8 mouse cellular contexts compared by ENCODE assay signal in the genomic region with DNA sequence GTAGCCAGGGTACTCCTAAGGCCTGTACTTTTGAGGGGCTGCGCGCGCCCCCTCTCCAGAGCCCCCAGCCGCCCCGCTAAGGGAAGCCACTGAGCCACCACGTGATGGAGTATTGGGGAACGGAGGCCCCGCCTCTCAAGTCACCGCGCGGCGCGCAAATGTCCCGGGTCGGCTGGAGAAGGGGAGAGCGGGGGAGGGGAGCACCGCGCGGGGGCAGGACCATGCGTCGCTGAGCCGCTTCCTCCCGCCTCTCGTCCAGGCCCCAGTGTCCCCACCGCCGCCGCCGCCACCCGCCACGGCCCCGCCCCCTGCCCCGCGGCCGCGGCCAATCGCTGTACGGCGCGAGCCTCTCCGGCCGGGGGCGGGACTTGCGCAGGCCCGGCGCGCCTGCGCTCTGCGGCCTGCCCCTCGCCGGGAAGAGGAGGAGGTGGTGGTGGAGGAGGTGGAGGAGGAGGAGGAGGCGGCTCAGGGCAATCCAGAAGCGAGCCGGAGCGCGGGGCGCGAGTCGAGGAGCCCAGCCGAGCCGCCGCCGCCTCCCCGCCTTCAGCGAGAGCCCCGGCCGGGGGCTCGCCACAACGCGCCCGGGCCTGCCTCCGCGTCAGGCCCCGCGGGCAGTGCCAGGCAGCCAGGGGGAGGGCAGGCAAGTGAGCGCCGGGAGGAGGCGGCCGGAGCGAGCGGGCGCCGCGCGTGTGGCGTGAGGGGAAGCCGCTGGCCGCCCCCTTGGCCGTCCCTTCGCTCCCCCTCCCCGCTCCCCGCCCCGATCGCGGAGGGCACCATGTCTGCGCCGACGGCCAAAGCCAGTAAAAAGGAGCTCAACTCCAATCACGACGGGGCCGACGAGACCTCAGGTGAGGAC. TPM values are rescaled to one million over a fixed set of nuclear protein-coding genes. Genes with fewer than 3 reads are reported as not detected.
DNase-seq lines count a peak whose midpoint lies in the region; TF ChIP-seq lines count a peak whose summit lies in the region.

No protein-coding gene starts in this region.

- no peaks in the 10 kb centered on the region for H3K9me3 ChIP-seq in megakaryocyte, embryonic 14.5 days

- H3K4me1 ChIP-seq in cortical plate, adult 2 months (ENCODE audit: control insufficient read depth, insufficient read depth, low read length) = peaks cover 5% of the 10 kb centered on the region
- peaks cover 59% of the 10 kb centered on the region for H3K4me1 ChIP-seq in megakaryocyte, embryonic 14.5 days

- TF ChIP-seq CTCF in cortical plate, adult 2 months (IDR thresholded peaks at IDR 0.05; ENCODE audit: extremely low read depth, insufficient read depth, low read length) = no peak

- TF ChIP-seq POLR2A in cortical plate, adult 2 months (IDR thresholded peaks at IDR 0.05; ENCODE audit: extremely low read depth, insufficient read depth, low read length) = peak; percentile 56

- peak overlapping the region; percentile 88 for H3K4me3 ChIP-seq in cortical plate, adult 2 months (ENCODE audit: insufficient read depth, low read length)
- H3K4me3 ChIP-seq in megakaryocyte, embryonic 14.5 days (replicated peaks) = peak overlapping the region; percentile 96

- peak overlapping the region; percentile 99; the same call in 1 of the 2 replicates for H3K27ac ChIP-seq in cortical plate, adult 2 months (ENCODE audit: insufficient read depth, low read length)

- H3K27me3 ChIP-seq in megakaryocyte, embryonic 14.5 days (replicated peaks) = no peaks in the 10 kb centered on the region

- H3K36me3 ChIP-seq in megakaryocyte, embryonic 14.5 days (replicated peaks; ENCODE audit: low read length) = peaks cover 27% of the 10 kb centered on the region

- peak; percentile 87 for DNase-seq in adipocyte (ENCODE audit: low spot score)
- peak; percentile 93 to 96 for DNase-seq in gastrocnemius, adult 8-10 months (ENCODE audit: low spot score in 2 of 2)
- peak; percentile 94 for DNase-seq in induced T-regulatory cell, adult 2 months (ENCODE audit: low read depth)
- peak; percentile 82 to 87 for DNase-seq in left cerebral cortex, adult 9 months (ENCODE audit: low spot score in 2 of 2)
- DNase-seq in right cerebral cortex, adult 2 months (ENCODE audit: low spot score in 2 of 2) = peak; percentile 82 to 85
- DNase-seq in urinary bladder, postnatal 10 days (ENCODE audit: low spot score) = peak; percentile 82

RNA-seq across cellular contexts. Expression of a gene that starts 9.1 kb away (rescaled TPM):
- polyA plus RNA-seq in cortical plate, adult 2 months (2012; rRNA removed) = 153 and 167 TPM in 2 replicates
- total RNA-seq in gastrocnemius, adult 8-10 months (2022) = 100 to 1,000 TPM; 106 to 121 (median 118) TPM
- 207 and 239 TPM in 2 replicates for polyA plus RNA-seq in megakaryocyte, embryonic 14.5 days (2012; ENCODE audit: insufficient read depth, low replicate concordance)

RNA-seq across cellular contexts. Expression of a gene that starts 11.2 kb away (rescaled TPM):
- polyA plus RNA-seq in cortical plate, adult 2 months (2012; rRNA removed) = 2.2 and 2.4 TPM in 2 replicates
- total RNA-seq in gastrocnemius, adult 8-10 months (2022) = 1 to 10 TPM; 2.1 to 3.2 (median 2.7) TPM
- polyA plus RNA-seq in megakaryocyte, embryonic 14.5 days (2012; ENCODE audit: insufficient read depth, low replicate concordance) = 19.4 and 62.2 TPM in 2 replicates

RNA-seq across cellular contexts. Expression of a gene that starts 17.6 kb away (rescaled TPM):
- 50.8 and 51.9 TPM in 2 replicates for polyA plus RNA-seq in cortical plate, adult 2 months (2012; rRNA removed)
- total RNA-seq in gastrocnemius, adult 8-10 months (2022) = 1 to 10 TPM; 3.9 to 5.6 (median 4.3) TPM
- 11.7 and 12.4 TPM in 2 replicates for polyA plus RNA-seq in megakaryocyte, embryonic 14.5 days (2012; ENCODE audit: insufficient read depth, low replicate concordance)

RNA-seq across cellular contexts. Expression of a gene that starts 27.2 kb away (rescaled TPM):
- polyA plus RNA-seq in cortical plate, adult 2 months (2012; rRNA removed) = 18.9 and 19.5 TPM in 2 replicates
- total RNA-seq in gastrocnemius, adult 8-10 months (2022) = 1 to 10 TPM; 3.1 to 3.9 (median 3.4) TPM
- 58.2 and 66.6 TPM in 2 replicates for polyA plus RNA-seq in megakaryocyte, embryonic 14.5 days (2012; ENCODE audit: insufficient read depth, low replicate concordance)

RNA-seq across cellular contexts. Expression of a gene that starts 58.1 kb away (rescaled TPM):
- 155 and 173 TPM in 2 replicates for polyA plus RNA-seq in cortical plate, adult 2 months (2012; rRNA removed)
- 10 to 100 TPM; 23.5 to 24.8 (median 24.3) TPM for total RNA-seq in gastrocnemius, adult 8-10 months (2022)
- polyA plus RNA-seq in megakaryocyte, embryonic 14.5 days (2012; ENCODE audit: insufficient read depth, low replicate concordance) = 12.2 and 20.0 TPM in 2 replicates

Comparison
In these comparisons a context has a peak if more than half of its experiments do, and no peak if none do; other contexts are left out.
1. Peak in every context shown above with its lines: DNase-seq, H3K4me3 ChIP-seq and H3K27ac ChIP-seq.